Mouse (Mus musculus) E14TG2a.4 (cell line): ENCODE data around the gene Prkca.

Experiments
- H3K27me3 ChIP-seq: 2 replicates; pipeline ENCODE4 v1.6.1; 2014; ENCODE audit warnings: low read length, control low read depth; ENCODE audit not compliant: insufficient read depth
- H3K36me3 ChIP-seq: 2 replicates; pipeline ENCODE4 v1.6.1; 2014; ENCODE audit warnings: low read length, control low read depth; ENCODE audit not compliant: insufficient read depth
- H3K4me1 ChIP-seq: replicated peaks from 2 replicates; pipeline ENCODE4 v1.6.1; 2014; ENCODE audit warnings: low read depth, low read length, control low read depth
- H3K4me3 ChIP-seq: replicated peaks from 2 replicates; pipeline ENCODE4 v1.5.1; 2014; ENCODE audit warnings: mild to moderate bottlenecking, low read length
- H3K9me3 ChIP-seq: 2 replicates; pipeline ENCODE4 v1.6.1; 2014; ENCODE audit warnings: low read length, control low read depth
- CTCF ChIP-seq: conservative IDR thresholded peaks from 2 replicates; pipeline ENCODE4 v1.5.1; 2014; ENCODE audit warnings: low read length
- NANOG ChIP-seq: IDR thresholded peaks from 2 replicates; pipeline ENCODE4 v1.6.1; 2014; ENCODE audit warnings: borderline replicate concordance, low read length, mixed read lengths
- POU5F1 ChIP-seq: IDR thresholded peaks from 2 replicates; pipeline ENCODE4 v1.6.1; 2014; ENCODE audit warnings: low read length, borderline replicate concordance

Prkca gene

DNA sequence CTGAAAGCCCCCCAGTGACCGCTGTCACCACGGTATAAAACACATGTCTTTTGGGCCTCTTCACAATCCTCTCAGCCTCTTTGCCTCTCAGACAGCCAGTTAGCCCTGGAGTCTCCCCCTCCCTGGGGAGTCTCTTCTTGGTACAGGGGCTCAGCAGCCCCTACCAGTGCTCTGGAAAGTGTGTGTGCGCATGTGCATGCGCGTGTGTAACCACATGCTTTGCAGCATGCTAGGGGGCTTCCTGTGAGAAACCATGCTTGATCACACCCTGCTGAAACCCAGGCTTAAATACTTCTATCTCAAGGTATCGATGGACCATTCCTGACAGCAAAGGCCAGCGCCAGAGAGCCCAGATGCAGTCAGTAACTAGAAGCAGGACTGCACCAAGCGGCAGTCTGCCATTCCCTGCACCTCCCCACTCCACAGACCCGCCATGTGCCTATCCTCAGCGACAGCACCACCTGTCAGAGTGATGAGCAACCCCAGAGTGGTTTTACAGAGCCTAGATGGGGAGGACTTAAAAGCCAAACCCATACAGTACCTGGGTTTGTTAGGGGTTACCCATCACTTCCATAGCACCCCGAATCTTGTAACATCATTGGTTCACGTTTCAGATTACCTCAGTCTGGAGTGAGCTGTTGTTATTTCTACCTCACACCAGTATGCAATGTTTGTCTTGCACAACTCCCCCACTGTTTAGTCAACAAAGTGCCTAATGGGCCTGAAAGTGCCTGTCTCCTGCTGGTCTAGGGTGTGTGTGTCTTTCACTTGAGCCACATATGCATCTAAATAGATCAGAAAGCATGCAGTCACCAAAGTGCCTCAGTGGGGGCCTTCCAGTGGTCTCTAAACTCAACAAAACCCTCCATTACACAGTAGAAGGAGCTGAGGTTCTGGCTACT lies 75.1 kb downstream of the Prkca start:
- no peak for TF ChIP-seq CTCF
- peak; percentile 80 for TF ChIP-seq NANOG

DNA sequence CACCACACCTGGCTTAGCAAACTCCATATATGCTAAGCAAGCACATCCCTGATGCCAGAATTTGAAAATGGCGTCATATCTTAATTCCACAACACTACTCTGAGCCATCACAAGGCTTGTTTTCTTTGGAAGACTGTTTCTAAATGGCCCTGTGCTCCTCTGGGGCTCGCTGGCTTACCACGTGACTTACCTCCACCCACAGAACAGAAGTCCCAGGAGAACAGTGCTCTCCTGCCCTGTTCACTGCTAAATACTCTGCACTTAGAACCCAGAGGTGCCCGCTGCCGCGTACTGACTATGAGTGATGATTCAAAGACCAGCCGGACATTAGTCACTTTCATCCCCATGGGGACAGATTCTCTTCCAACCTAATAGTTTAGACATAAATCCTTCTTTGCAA lies 75.9 kb downstream of the Prkca start:
- no peaks in the 10 kb centered on the region for H3K36me3 ChIP-seq
- TF ChIP-seq NANOG = no peak
- TF ChIP-seq CTCF = no peak
- TF ChIP-seq POU5F1 = no peak
- H3K9me3 ChIP-seq = no peaks in the 10 kb centered on the region
- peaks cover 59% of the 10 kb centered on the region for H3K4me1 ChIP-seq
- H3K27me3 ChIP-seq = peaks cover 70% of the 10 kb centered on the region
- H3K4me3 ChIP-seq = no peak overlapping the region

More for the DNA sequence above, 75.1 kb downstream of the Prkca start:
- H3K27me3 ChIP-seq = peaks cover 75% of the 10 kb centered on the region
- no peak overlapping the region for H3K4me3 ChIP-seq
- H3K9me3 ChIP-seq = no peaks in the 10 kb centered on the region
- H3K36me3 ChIP-seq = no peaks in the 10 kb centered on the region
- H3K4me1 ChIP-seq = peaks cover 58% of the 10 kb centered on the region

DNA sequence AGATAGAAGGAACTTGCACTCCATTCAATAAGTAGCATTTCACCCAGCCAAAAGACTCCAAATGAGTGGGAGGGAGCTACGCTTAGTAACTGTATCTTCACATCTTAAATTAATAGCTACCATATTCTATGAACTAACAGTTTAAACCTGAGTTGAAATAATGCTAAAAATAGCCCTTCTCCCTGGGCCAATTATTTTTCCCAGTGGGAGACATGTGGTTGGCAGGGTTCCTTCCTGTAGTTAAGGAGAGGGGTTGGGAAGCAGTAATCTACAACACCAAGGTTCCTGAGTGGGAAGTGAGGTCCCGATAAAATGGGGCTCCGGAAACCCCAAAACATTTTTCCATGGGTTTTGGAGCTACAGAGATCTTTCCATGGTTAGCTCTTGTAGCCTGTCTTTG lies 76.7 kb downstream of the Prkca start:
- Histone ChIP-seq H3K4me3 (no peak overlapping the region), H3K36me3 (no peaks in the 10 kb centered on the region), H3K27me3 (peaks cover 64% of the 10 kb centered on the region), H3K4me1 (peaks cover 54% of the 10 kb centered on the region), H3K9me3 (no peaks in the 10 kb centered on the region)
- TF ChIP-seq NANOG = no peak
- no peak for TF ChIP-seq POU5F1
- TF ChIP-seq CTCF = no peak

DNA sequence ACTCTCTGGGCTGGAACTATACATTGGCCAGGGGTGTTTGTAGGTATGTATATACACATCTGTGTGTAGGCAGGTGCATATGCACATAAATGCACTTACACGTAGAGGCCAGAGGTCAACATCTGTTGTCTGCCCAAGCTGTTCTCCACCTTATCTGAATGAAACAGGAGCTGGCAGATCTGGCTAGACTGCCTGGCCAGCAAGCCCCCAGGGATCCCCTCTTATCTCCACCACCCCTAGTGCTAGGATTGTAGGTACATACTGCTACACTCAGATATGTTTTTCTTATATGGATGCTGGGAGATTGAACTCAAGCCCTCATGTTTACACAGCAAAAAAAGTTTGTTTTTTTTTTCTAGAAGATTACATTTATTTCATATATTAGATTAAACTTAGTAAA lies 79.9 kb downstream of the Prkca start:
- no peak for TF ChIP-seq NANOG
- TF ChIP-seq POU5F1 = no peak
- TF ChIP-seq CTCF = no peak
- H3K9me3 ChIP-seq = no peaks in the 10 kb centered on the region
- no peak overlapping the region for H3K4me3 ChIP-seq
- H3K4me1 ChIP-seq = peaks cover 27% of the 10 kb centered on the region
- no peaks in the 10 kb centered on the region for H3K36me3 ChIP-seq
- peaks cover 66% of the 10 kb centered on the region for H3K27me3 ChIP-seq

DNA sequence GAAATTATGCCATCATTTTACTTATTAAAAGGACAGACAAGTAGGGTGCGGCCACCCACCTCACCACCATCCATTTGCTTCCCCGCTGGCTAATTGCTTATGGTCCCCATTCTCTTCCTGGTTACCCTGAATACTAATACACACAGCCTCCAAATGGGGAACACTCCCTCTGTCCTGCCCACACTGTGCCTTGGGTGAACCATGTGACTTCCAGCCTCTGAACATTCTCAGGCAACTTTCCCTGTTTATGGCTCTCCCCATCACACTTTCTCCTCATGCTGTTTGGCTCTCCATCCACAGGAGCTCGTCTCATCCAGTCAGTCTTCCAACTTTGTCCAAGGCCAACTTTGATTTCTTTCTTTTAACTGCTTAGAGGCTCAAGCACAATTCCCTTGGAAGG lies 80.3 kb downstream of the Prkca start:
- H3K27me3 ChIP-seq = peaks cover 63% of the 10 kb centered on the region
- H3K4me3 ChIP-seq = no peak overlapping the region
- peaks cover 22% of the 10 kb centered on the region for H3K4me1 ChIP-seq
- TF ChIP-seq NANOG = no peak
- no peak for TF ChIP-seq POU5F1
- TF ChIP-seq CTCF = no peak
- no peaks in the 10 kb centered on the region for H3K36me3 ChIP-seq
- H3K9me3 ChIP-seq = no peaks in the 10 kb centered on the region

DNA sequence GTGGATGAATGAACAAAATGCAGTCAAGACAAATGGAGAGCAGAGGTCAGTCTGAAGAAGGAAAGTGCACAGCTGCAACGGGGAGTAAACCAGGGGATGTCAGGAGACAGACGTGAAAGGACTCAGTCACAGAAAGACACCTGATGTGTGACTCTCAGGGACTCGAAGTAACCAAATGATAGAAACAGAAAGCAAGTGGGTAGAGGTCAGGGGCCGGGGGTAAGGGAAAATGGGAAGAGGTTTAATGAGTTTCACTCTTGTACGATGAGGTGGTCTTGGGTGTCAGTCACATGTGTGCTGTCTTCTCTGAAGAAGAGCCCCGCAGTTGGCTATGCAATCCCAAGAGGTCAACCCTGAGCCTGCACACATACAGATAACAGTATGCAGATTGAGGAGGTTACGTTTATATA lies 82.0 kb downstream of the Prkca start:
- Histone ChIP-seq H3K36me3 (no peaks in the 10 kb centered on the region), H3K4me1 (peaks cover 8% of the 10 kb centered on the region), H3K27me3 (peaks cover 52% of the 10 kb centered on the region), H3K4me3 (no peak overlapping the region), H3K9me3 (no peaks in the 10 kb centered on the region)
- TF ChIP-seq CTCF (no peak), NANOG (no peak), POU5F1 (no peak)

DNA sequence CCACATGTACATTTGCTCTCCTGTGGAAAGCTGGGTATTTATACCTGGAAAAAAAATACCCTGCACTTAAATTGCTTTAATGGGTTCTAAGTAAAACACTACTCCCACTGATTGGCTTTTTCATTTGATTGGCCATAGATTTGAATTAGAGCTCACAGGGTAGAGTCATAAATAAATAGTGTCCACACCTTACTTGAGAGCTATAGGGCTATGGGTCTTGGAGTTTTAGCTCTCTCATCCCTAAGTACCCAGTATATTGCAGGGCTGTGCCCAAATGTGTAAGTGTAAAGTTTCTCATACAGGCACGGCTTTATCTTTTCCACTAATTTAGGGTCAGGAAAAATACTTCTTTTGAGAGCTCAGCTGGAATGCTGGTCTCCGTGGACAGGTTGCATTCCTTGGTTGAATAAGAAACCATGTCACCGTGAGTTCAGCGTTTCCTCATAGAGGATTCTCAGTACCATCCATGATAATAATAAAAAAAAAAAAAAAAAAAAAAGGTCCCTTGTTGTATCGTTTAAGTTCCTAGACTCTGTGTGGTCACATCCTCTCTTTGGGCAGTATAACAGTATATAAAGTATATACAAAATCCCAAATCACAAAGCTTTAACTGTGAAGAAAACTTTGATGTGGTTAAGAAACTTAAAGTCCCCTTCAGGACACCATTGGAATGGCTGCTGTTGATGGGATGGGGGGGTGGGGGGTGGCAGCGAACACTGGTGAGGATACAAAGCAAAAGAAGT lies 82.8 kb downstream of the Prkca start:
- Histone ChIP-seq H3K27me3 (peaks cover 44% of the 10 kb centered on the region), H3K36me3 (no peaks in the 10 kb centered on the region), H3K4me3 (no peak overlapping the region), H3K9me3 (no peaks in the 10 kb centered on the region), H3K4me1 (peaks cover 8% of the 10 kb centered on the region)
- TF ChIP-seq NANOG (no peak), POU5F1 (no peak), CTCF (no peak)

DNA sequence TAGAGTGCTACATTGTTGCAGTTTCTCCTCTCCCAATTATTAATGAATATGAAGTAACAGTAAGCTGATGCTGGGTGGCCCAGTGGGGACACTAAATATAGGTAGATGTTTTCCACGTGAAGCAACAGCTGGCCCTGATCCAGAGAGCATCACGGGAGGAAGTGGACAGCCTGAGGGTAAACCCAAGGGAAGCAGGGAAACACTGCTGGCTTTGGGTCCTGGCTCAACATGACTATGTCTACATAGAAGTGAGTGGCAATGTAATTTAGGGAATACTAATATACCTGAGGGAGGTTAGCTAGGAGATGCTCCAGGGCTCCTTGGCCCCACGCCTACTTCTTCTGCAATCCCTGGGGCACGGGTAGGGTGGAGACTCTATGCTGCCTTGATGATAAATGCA lies 84.3 kb downstream of the Prkca start:
- H3K4me3 ChIP-seq = no peak overlapping the region
- H3K4me1 ChIP-seq = peaks cover 8% of the 10 kb centered on the region
- peaks cover 36% of the 10 kb centered on the region for H3K27me3 ChIP-seq
- H3K36me3 ChIP-seq = no peaks in the 10 kb centered on the region
- no peak for TF ChIP-seq NANOG
- TF ChIP-seq CTCF = no peak
- no peak for TF ChIP-seq POU5F1
- H3K9me3 ChIP-seq = no peaks in the 10 kb centered on the region
